Mouse (Mus musculus) small intestine, adult 2 months (tissue): ENCODE results near the gene Ube2b.

Source experiments
- CTCF ChIP-seq: fragments of 200-500 bp; IDR thresholded peaks from 2 replicates; pipeline ENCODE4 v1.5.1; 2012; ENCODE audit warnings: low read depth, mild to moderate bottlenecking, control low read depth, inconsistent platforms, low read length, moderate library complexity, mixed read lengths; ENCODE audit not compliant: insufficient replicate concordance, insufficient read length; ENCODE audit errors: extremely low read depth
- POLR2A ChIP-seq: fragments of 200-500 bp; IDR thresholded peaks from 2 replicates; pipeline ENCODE4 v1.6.1; 2012; ENCODE audit warnings: low read depth, mild to moderate bottlenecking, control low read depth, inconsistent platforms, low read length, moderate library complexity

GRCm38 (mm10) chr11:51967443-51968401 is 32.8 kb downstream of the Ube2b start, which contains the start of gene Cdkn2aipnl:
- peak; percentile 66; the same call in 1 of the 2 replicates for TF ChIP-seq POLR2A
- TF ChIP-seq CTCF: peak; percentile 85
